Mouse (Mus musculus) adrenal gland, postnatal 4 days (tissue): ENCODE results near the gene Frmd4a. TPM values are rescaled to one million over a fixed set of nuclear protein-coding genes. Genes with fewer than 3 reads are reported as not detected.

ENCODE experiments used
- DNase-seq, 2 experiments: peaks; one replicate each; pipeline ENCODE4 v3.0.0; 2021 to 2022; ENCODE audit warnings: low spot score in 2 of 2, mixed read lengths in 2 of 2
- total RNA-seq, 2 experiments: library from RNA; stranded (reverse); gene quantifications; 2 replicates each; pipeline ENCODE4 v1.2.3; 2021

The Frmd4a gene
- total RNA-seq, 2 experiments from 2014 or later = 34.0 to 41.3 TPM

DNA sequence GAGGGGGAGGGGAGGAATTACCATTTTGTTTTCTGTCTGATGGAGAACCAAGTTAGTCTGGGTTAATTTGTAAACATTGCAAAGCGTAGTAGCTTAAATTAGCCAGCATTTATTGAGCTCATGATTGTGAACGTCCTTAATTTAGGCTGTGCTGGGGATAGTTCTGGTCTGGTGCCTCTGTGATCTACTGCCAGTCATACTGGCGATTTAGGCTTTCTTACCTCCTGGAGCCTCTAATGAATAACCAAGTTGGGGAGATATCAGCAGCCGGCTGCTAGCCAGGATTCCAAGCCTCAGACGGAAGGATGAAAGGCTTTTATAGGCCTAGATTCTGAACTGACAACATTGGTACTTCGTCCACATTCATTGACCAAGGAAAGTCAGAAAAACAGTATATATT is 369.0 kb downstream of the Frmd4a start:
- no peak for DNase-seq

DNA sequence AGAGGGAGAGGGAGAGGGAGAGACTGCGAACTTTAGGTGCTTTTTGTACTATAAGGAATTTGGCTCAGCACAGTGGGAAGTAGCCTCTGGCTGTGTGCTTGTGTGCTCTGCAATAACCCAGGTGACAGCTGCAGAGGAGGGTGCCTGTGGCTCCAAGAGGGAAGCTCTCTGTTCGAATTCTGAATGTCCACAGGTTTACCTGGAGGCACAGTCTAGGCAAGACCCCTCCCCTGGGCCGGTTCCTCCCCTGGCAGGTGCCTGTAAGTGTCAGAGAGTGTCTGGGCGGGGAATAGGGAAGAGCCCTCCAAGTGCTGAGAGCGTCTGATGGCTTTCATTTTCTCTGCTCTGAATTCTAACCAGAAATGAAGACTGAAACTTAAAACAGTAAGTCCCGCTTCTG is 371.8 kb downstream of the Frmd4a start:
- DNase-seq = no peak

DNA sequence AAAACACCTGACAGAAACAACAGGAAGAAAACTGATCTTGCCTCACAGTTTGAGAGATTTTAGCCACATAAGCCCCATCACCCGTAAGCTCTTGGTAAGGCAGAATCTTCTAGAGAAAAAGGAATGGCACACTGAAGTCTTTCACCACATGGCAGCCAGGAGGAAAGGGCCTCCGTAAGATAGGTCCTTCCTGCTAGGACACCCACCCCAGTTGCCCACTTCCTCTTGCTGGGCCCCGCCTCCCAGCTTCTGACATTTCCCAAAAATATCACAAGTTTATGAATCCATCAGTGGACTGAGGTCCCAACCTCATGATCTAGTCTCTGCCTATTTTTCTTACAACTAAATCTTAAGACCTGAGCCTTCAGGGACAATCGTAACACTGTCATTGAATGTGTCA is 373.6 kb downstream of the Frmd4a start:
- DNase-seq = no peak

DNA sequence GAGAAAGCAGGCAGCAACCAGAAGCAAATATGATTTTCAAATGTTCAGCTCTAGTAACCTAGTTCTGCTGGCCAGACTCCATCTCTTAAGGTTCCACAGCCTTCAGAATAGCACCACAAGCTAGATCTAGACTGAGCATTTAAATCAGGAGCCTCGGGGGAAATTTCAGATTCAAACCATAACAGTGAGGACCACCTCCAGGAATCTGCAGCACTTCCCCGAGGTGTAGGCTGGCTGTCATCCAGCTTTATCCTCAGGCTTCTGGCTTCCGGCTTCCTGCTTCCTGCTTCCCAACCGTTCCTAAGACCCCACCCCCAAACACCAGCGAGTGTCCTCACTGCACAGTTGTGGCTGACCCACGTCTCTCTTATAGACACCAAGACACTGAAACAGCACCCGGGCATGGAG is 374.2 kb downstream of the Frmd4a start:
- no peak for DNase-seq

DNA sequence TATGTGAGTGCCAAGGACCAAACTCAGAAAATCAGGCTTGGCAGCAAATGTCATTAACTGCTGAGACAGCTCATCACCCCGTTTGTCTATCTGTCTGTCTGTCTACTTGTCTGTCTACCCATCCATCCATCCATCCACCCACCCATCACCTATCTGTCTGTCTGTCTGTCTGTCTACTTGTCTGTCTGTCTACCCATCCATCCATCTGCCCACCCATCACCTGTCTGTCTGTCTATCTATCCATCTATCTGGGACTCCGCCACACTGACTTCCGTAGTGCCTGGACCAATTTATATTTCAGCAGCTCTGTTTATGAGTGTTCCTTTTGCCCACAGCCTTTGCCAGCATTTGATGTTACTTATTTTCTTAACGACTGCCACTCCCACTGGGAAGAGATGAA is 375.5 kb downstream of the Frmd4a start:
- DNase-seq = no peak

DNA sequence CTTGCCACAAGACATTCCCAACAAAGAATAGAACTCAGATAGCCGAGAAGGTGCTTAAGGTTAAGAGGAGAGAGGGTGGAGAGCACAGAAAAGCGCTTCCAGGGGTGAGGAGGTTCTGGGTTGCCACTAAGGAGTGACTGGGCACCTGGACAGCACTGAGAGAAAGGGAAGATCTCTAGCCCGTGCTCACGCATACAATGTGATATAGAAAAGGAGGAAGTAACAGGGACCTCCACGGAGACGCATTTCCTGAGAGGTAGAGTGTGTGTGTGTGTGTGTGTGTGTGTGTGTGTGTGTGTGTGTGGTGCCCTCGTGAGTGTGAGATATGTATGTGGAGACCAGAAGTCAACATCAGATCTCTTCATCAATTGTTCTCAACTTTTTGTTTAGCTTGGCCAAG is 377.1 kb downstream of the Frmd4a start:
- no peak for DNase-seq

DNA sequence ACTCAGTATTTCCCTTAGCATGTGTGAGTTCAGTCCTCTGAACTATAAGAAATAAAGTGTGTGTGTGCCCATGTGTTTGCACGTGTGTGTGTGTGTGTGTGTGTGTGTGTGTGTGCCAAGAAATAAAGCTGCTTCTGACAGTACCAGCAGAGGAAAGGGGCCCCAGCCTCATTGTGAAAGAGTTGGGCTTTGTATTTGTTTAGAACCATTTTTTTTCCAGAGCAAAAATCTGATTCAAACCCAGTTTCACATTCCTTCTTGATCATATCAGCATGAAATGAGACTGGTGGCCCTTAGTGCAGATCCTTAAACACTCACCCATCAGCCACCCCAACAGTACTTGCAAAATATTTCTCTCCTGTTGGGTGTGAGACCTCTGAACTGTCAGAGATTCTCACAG is 382.2 kb downstream of the Frmd4a start:
- no peak for DNase-seq

DNA sequence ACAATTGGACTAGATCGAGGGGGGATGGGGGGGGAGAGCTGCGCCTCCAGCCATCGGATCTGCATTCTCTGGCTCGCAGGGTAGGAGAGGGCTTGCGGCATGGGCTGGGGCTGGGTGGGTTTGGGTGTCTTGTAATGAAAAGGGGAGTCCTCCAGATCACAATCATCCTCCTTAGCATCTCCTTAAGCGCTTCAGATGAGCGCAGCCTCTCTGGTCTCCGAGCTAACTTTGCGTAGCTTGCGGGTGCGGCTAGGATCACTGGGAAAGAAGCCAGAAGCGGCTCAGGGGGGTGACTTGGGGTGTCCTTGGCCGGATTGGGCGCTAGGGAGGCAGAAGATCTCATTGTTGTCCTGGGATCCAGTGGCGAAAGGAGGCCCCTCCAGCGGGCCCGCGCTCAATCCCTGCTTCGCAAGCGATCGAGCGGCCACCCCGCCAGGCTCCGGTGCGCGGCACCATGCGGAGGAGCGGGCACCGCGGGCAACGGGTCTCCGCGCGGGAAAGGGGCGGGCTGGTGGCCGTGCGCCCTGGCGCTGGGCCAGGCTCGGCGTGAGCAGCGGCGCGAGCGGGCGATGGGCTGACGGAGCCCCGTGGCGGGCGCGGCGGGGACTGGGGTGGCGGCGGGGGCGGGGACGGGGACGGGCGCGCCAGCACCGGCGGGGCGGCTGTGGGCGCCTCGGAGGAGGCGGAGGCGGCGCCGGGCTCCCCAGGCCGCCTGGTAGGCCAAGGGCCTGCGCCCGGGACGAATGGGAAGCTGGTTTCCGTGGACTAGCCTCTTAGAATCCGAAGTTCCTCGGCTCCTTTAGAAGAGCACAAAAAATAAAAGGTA is 383.5 kb downstream of the Frmd4a start:
- peak; percentile 26 to 55 for DNase-seq

DNA sequence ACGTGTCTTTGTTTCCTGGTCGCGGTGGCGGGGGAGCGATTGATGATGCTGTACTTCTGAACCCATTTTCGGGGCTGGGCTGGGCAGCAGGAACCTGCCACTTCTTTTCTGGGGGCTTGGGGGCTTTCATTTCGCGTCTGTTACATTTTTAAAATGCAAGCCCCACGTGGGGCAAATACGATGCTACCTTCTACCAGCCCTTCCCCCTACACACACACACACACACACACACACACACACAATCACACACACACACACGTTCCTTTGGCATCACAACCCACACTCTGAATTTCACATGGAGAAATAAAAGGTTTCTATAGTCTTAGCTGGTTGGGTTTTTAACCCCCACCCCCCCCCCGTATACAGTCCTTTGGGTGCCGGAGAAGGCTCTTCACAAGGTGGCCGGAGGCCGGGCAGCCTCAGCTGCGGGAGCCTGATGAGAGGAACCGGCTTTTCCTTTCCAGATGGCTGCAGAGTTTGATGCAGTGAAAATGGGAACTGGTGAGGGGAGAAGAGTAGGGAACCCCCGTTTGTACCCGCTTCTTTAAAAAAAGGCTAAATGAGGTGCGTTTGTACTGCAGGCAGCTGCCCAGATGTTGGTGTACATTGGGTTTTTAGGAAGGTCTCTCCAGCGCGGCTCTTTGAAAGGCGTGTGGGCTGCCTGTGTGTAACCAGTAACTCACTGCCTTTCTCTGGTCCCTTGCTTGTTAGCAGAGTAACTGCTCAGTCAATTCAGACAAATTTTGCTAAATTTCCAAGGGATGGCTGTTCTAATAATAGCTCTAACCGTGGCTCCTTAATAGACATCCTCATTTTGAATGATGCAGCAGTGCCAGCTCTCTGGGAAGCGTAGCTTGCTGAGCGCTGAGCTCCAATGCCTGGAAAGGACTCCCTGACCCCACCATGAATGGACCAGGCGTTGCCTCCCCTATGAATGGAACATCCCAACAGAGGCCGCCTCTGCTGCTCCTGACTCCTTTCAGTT is 384.4 kb downstream of the Frmd4a start:
- DNase-seq = no peak

DNA sequence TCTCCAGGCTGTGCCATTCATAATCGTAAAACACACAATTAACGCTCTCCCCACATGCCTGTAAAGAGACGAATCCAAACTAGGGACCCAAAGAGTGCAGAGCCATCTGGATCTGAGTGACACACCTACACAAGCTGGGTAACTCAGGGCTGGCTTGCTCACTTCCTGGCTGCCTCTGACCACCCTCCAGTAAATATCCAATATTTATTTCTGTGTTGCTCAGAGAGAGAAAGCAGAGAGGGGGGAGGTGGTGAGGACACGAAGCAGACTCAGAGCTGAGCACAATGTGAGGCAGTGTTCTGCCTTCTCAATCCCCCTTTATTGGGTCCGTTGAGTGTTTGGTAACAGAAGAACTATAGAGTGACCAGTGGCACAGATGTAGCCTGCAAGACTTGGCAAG is 389.5 kb downstream of the Frmd4a start:
- DNase-seq = no peak

DNA sequence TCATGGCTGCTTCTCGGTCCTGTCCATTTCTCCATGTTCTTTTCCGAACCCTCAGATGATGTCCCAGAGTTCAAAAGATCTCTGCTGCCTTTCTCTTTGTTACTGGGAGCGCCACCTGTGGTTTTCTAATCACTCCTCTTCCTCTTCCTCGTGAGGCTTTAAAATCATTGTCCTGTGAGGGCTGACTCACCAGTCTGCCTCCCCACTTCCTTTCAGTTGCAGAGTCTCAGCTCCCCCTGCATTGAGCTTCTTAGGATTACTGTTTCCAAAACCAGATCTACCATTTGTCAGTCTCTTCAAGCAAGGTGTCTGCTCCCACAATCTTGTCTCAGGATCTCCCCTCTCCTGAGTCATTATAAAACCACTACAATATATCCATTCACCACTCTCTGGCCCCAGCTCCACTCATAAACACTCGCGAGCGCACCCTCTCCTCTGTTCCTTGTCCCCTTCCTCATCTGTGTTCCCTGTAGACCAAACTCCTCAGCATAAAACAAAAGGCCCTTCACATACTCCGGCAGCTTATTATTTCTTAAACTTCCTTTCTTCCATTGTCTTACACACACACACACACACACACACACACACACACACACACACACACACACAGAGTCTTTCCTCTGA is 392.4 kb downstream of the Frmd4a start:
- DNase-seq = no peak

DNA sequence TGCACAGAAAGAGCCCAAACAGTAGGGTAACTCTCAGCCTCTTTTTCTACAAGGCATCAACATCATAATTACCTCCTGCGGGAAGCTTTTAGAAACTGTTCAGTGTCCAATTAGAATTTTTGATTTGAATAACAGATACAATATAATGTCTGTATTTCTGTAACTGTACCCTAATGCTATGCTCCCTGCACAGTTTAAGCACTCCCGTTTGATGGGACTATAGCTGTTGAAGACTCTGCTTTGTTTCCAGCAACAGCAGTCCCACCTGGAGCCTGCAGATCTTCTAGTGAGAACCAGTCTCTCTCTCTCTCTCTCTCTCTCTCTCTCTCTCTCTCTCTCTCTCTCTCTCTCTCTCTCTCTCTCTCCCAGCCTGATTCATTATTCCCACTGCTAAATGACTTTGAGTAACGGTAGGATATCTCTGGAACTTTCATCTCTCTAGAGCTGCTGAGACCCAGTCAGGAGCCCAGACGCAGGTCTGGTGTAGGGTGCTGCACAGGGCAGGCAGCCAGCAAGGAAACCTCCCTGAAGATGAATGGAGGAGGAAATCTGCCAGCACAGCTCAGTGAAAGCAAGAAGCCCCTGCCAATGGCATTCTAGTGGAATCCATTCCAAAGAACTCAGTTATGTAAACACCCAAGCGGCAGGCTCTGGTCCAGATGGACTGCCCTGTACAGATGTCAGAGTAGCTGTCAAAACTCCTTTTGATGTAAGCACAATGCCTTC is 395.5 kb downstream of the Frmd4a start:
- DNase-seq = no peak

DNA sequence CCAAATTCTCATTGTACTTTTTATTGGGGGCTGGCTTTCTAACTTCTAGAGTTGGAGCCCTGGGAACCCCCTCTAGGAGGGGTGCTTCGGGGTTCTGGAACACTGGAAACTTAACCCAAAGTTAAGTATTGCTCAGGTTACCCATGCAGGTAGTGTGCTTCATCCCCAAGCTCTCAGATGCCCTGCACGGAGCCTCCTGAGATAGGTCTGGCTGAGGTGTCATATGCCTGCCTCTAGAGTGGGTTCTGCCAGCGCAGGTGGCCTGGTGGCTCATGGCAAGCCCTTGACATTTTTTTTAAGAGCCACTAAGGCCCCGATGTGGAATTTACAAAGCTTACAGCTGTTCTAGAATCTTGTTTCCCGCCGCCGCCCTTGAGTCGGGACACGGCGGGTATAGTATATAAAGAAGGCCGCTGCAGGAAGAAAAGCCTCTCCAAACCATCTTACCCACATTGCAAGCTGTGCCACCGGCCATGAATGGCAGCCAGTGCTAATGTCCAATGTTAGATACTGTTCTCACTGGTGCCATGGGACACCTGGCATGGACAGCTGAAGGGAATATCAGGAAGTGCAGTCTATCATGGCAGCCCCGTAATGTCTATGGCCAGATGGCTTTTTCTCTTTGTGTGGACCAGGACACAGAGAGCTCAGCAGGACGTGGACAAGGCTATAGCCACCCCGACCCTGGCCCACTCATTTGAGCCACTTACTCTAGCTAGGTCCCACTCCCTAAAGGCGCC is 396.2 kb downstream of the Frmd4a start:
- no peak for DNase-seq

DNA sequence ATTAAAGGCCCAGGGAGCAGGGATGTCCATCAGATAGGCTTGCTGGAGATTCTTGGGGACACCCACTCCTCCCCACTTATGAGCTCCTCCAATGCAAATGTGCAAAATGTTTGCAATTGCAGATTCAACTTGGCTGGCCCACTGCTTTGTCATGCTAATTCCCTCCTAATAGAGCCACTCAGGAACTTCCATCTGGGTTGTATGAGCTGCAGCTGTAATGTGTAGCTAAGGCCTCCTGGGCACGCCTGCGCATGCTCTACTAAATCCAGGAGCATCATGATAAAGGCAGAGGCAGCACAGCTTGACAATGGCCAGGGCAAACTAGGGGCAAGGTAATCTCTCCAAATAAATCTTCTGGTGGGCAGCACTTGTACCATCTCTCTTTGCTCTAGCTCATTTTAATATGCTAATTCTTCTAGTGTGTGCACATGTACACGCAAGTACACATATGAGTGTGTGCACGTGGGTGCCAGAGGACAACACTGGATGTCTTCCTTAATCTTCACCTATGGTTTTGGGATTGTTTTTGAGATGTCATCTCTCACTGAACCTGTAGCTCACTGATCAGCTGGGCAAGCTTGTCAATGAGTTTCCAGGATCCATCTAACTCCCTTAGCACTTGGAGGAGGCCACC is 403.3 kb downstream of the Frmd4a start:
- DNase-seq = no peak

DNA sequence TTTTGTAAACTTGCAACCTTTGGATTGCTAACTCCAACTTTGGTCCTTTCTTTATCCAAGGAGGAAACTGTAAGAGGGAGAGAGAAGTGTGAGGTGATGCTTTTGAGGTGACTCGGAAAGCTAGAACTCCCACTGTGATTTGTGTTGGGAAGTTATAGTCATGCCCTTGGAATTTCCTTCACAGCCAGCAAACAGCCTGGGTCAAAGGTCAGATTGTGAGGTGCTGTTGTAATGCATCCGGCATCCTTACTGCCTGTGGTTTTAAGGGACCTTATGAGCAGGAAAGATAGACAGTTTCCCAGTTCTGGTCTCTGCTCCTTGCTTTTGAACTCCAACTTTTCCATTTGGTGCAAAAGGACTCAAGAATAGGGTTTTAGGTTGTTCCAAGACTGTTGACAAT is 404.2 kb downstream of the Frmd4a start:
- DNase-seq = no peak

DNA sequence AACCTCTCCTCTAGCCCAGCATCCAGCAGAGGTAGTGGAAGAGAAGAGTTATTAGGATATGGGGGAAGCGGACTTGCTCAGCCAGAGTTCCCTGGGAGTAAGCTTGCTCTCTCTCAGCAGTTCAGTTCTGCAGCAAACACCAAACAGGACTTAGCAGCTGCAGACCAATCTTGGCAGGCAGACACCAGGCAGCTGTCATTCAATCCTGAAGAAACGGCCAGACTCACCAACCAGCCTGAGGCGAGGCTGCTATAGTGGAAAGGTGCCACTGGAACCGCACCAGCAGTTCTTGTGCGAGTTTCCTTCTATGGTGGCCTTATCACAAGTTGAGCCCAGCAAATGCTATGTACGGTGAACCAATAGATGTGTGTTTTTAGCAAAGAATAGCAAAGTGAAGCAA is 406.4 kb downstream of the Frmd4a start:
- no peak for DNase-seq

DNA sequence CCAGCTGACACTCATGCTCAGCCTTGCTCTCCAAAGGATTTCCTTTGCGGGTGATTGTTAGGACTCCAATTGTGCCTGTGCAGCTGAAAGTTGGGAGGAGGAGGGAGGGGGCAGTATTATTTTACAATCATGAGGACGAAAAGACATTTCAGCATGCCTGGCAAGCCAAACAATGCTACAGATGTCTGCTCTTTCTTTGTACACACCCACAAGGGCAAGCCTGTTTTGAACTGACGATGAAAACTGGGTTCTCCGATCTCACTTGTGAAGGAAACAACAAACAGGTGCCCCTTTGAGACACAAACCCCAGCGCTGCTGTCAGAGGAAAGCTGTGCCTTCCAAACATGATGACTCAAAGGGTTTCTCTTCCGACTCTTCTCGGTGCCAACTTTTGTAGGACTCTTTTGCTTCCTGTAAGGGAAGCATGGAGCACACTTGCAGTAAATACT is 410.9 kb downstream of the Frmd4a start:
- DNase-seq = no peak

DNA sequence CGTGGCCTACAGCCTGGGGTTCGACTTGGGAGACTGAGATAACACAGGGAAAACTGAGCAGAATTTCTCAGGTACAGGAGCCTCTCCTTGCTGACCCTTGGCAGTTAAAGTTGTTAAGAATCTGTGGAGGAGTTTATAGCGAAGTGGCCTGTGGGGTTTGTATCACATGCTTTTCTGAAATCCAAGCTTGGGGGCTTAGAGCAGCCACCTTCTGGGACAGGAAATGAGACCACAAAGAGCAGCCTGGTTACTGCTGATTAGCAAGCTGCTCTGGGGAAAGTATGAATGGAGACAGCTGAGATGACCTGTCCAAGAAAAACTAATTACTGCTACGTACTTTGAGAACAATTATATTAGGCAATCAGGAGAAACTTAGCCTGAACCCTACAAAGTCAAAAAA is 415.6 kb downstream of the Frmd4a start:
- no peak for DNase-seq

DNA sequence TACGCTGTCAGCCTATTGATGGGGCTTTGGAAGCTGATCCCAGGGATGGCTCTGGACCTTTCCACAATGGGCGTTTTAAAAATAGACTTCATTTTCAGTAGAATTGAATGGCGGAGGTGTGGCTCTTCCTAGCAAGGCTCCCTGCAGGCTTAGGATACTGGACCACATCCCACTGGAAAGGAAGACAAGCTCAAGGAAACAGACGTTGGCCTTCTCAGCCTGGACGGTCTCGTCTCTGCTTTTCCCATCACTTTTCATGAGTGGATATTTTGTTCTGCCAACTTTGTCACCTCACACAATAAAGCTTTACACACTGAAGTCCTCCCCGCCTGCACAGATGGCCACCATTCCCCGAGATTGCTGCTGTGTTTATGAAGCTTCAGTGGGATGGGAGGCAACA is 417.5 kb downstream of the Frmd4a start:
- DNase-seq = no peak
